Mouse (Mus musculus): ENCODE measurements around the gene Myo15b. TPM values are rescaled to one million over a fixed set of nuclear protein-coding genes. Genes with fewer than 3 reads are reported as not detected.

The Myo15b gene
- polyA plus RNA-seq (2015; fragmentation: Nextera tagmentation; extraction: Ambion mirVana): 0.36 and 0.46 TPM in 2 replicates

DNA sequence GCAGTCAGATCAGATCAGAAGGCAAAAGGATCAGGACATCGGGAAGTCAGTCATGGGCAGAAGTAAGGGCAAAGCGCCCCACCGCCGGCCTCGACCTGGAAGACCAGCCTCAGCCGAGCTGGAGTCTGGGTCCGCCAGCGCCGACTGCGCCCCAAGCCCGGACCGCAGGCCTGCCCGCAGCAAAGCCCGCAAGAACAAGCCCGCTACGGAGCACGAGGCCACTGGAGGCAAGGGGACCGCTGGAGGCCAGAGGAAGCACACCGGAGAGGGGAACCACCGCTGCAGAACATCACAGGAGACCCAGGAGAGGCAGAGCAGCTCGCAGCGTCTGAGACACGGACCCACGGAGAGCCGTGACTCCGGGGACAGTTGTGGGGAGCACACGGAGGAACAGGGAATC lies at the start of gene Myo15b:
TSS of gene Myo15b (plus strand) at position 53 of the 400 bp plus-strand sequence.
- H3K36me3 ChIP-seq: peaks cover 22% of the 10 kb centered on the region
- peak within 1 kb of the TSS; percentile 49; the same call in 1 of the 2 replicates for H3K9ac ChIP-seq
- 13% methylated on average over 27 of the region's 27 CpGs for WGBS (ENCODE audit: insufficient replicate concordance)
- H3K4me1 ChIP-seq (replicated peaks): peaks cover 22% of the 10 kb centered on the region
- H3K9me3 ChIP-seq (replicated peaks): no peaks in the 10 kb centered on the region
- peak within 1 kb of the TSS; percentile 50 for H3K4me3 ChIP-seq (replicated peaks)
- ATAC-seq (ENCODE audit: low read depth) (no peak), DNase-seq (no peak)
- peaks cover 72% of the 10 kb centered on the region for H3K27me3 ChIP-seq
- H3K27ac ChIP-seq: no peak within 1 kb of the TSS
- H3K4me2 ChIP-seq: peak within 1 kb of the TSS; percentile 67

DNA sequence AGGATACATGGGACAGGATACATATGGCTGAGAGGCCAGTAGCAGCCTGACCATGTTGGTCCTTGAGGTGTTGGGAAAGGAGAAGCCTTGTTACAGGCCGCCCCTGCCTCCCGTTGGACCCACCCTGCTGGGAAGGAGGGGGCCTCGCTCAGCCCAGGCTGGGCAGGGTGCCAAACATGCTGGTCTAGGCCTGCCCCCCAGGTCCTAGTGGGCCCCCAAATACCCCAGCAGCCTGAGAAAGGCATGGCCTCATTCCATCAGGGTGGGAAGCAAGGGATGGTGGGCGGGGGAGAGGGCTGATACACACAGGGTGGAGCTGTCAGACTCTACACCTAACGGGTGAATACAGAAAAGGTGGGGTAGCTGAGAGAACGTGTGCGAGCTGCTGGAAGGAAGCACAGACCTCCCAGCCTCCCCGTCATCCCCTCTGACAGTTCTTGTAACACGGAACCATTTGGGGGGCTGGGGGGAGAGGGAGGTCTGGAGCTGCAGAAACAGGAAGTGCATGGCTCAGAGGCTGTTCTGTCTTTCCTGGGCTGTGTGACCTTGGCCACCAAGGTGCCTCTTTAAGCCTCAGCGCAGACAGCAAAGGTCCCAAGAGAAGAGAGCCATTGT lies 49.4 kb upstream of the Myo15b start:
- Histone ChIP-seq H3K4me1 (replicated peaks) (peaks cover 91% of the 10 kb centered on the region), H3K4me2 (peak overlapping the region; percentile 95), H3K9ac (peak overlapping the region; percentile 24), H3K27me3 (no peaks in the 10 kb centered on the region), H3K9me3 (replicated peaks) (no peaks in the 10 kb centered on the region), H3K27ac (peak overlapping the region; percentile 50), H3K4me3 (replicated peaks) (no peak overlapping the region), H3K36me3 (peaks cover 52% of the 10 kb centered on the region)
- ATAC-seq (ENCODE audit: low read depth) (no peak), DNase-seq (no peak)
- 26% methylated on average over 10 of the region's 10 CpGs for WGBS (ENCODE audit: insufficient replicate concordance)

DNA sequence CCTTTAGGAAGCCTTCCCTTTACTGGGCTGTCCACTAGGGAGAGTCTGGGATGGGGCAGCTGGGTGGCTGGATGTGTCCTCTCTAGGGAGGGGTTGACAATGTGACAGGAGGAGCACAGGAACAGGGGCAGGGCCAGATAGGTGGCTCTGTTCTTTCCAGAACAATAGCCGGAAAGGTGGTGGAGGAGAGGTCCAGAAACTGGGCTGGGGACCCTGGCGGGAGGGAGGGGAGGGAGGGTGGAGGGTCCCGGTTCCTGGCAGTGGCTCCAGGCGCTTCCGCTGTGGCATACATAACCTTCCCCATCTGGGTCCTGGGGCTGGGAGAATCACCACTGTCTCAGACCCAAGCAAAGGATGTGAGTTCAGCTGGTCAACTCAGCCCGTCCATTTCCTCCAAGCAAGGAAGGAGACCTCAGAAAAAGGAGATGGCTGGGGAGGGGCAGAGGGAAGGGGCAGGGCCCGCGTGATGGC lies 48.9 kb upstream of the Myo15b start:
- Histone ChIP-seq H3K4me2 (peak overlapping the region; percentile 95), H3K9ac (peak overlapping the region; percentile 24), H3K4me1 (replicated peaks) (peaks cover 91% of the 10 kb centered on the region), H3K36me3 (peaks cover 48% of the 10 kb centered on the region), H3K4me3 (replicated peaks) (no peak overlapping the region), H3K27me3 (no peaks in the 10 kb centered on the region), H3K9me3 (replicated peaks) (no peaks in the 10 kb centered on the region), H3K27ac (peak overlapping the region; percentile 50)
- no peak for DNase-seq
- no peak for ATAC-seq (ENCODE audit: low read depth)
- 48% methylated on average over 8 of the region's 8 CpGs for WGBS (ENCODE audit: insufficient replicate concordance)

DNA sequence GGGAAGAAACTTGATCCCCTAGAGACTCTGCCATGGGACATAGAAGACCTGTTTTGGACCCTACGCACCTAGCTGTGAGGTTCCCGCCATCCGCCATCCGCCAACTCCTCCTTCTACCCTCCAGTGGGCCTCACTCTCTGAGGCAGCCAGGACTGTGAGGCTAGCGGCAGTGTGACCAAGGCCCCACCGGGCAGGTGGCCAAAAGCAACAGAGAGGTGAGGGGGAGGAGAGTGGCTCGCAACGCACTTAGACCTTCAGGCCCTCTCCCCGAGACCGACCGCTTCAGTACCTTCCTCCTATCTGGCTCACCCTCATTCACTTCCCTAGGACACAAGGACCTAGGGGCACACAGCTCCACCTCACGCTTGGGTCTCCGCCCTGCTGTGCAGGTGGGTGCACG lies 47.8 kb upstream of the Myo15b start:
- Histone ChIP-seq H3K27me3 (no peaks in the 10 kb centered on the region), H3K27ac (peak overlapping the region; percentile 50), H3K4me2 (peak overlapping the region; percentile 95), H3K9me3 (replicated peaks) (no peaks in the 10 kb centered on the region), H3K4me1 (replicated peaks) (peaks cover 86% of the 10 kb centered on the region), H3K9ac (peak overlapping the region; percentile 40), H3K36me3 (peaks cover 38% of the 10 kb centered on the region), H3K4me3 (replicated peaks) (peak overlapping the region; percentile 6; the same call in 1 of the 2 replicates)
- ATAC-seq (ENCODE audit: low read depth) (no peak), DNase-seq (no peak)
- WGBS (ENCODE audit: insufficient replicate concordance): 79% methylated on average over 14 of the region's 14 CpGs

DNA sequence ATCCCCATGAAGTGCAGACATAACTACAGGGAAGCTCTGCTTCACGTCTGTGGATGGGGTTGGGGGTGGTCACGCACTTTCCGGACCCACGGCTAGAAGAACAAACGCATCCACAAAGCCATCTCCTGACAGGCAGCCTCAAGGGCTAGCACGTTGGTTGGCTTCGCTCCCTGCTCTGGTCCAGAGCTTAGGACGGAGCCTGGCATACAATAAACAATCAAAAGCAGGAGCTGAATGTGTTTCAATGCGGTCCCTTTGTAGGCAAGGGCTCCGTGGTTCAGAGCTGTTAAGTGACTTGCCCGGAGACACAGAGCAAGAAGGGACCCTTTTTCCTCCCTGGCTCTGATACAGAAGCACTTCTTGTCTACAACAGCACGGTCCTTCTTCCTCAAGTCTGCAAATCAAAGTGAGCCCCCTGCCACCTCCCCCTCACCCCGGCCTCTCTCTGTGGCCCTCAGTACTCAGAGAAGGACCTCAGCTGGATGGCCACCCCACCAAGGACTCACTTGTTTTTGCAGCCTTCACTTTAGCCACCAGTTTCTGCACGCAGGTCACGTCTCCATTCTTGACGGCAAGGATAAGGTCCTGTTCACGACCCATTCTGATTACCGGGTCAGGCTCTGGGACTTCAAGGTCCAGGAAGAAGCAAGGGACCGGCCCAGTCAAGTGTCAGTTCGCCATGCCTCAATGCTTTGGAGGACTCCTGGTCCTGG lies 46.7 kb upstream of the Myo15b start:
- H3K4me1 ChIP-seq (replicated peaks): peaks cover 87% of the 10 kb centered on the region
- H3K9me3 ChIP-seq (replicated peaks): no peaks in the 10 kb centered on the region
- H3K4me3 ChIP-seq (replicated peaks): peak overlapping the region; percentile 76
- H3K27me3 ChIP-seq: no peaks in the 10 kb centered on the region
- peaks cover 35% of the 10 kb centered on the region for H3K36me3 ChIP-seq
- H3K27ac ChIP-seq: peak overlapping the region; percentile 15; the same call in 1 of the 2 replicates
- H3K4me2 ChIP-seq: peak overlapping the region; percentile 95
- no peak for ATAC-seq (ENCODE audit: low read depth)
- H3K9ac ChIP-seq: peak overlapping the region; percentile 87; the same call in 1 of the 2 replicates
- WGBS (ENCODE audit: insufficient replicate concordance): 86% methylated on average over 20 of the region's 20 CpGs
- DNase-seq: no peak

DNA sequence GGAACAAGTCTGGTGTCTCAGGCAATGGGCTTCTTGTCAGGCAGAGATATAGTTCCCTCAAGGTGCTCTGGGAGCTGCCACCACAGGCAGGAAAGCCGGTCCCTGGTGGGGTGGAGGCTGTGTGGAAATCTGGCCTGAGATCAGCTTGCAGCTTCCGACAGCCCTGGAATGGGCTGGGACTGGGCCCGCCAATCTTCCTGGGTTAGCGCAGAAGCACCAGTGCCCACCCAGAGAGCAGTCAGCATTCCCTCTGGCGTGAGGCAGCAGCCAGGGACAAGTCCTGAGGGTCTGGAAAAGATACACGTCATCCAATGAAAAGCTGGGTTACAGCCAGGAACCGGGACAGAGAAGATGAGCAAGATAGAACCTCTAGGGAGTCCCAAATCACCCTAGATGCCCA lies 46.1 kb upstream of the Myo15b start:
- Histone ChIP-seq H3K9ac (peak overlapping the region; percentile 87), H3K4me3 (replicated peaks) (peak overlapping the region; percentile 76), H3K4me2 (peak overlapping the region; percentile 95), H3K4me1 (replicated peaks) (peaks cover 82% of the 10 kb centered on the region), H3K27me3 (no peaks in the 10 kb centered on the region), H3K27ac (peak overlapping the region; percentile 84), H3K36me3 (peaks cover 33% of the 10 kb centered on the region), H3K9me3 (replicated peaks) (no peaks in the 10 kb centered on the region)
- ATAC-seq (ENCODE audit: low read depth): no peak
- WGBS (ENCODE audit: insufficient replicate concordance): 70% methylated on average over 7 of the region's 7 CpGs
- DNase-seq: no peak

DNA sequence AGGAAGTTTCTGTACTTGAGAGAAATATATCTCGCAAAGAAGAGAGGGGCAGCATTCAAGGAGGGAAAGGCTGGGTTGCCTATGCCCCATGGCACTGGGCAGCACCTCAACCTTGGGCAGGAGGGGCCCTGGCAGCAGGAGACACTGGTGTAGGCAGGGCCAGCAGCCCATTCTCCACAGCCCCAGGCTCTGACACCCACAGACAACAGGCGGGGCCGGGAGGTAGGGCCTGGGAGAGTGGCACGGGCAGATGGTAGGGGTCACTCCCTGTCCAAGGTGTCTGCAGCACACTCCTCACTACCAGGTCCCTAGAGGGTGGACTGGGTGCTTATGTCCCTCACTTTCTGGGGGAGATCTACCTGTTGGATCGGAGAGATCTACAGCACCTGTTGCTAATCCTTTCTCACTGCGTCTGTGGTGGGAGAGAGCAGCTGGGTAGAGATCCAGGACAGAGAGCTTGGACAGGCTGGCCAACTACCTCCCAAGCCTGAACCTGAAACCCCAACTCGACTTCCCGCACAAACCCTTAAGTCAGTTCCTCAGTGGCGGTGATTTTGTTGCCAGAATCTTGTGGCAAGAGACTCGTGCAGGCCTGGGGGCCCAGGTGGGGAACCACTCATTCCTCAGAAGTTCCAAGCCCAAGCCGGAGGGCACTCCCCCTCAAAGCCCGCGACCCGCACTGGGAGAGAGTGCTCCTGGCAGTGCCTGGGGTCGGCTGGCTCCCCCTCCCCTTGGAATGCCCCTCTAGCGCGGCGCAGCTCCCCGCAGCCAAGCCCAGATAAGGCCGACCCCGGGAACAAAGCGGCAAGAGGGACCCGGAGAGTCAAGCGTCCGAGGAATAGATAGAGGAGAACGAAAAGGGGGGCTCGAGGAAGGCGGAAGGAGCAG lies 45.4 kb upstream of the Myo15b start:
- peak overlapping the region; percentile 87 for H3K9ac ChIP-seq
- peak overlapping the region; percentile 76 for H3K4me3 ChIP-seq (replicated peaks)
- no peaks in the 10 kb centered on the region for H3K27me3 ChIP-seq
- peaks cover 31% of the 10 kb centered on the region for H3K36me3 ChIP-seq
- no peak for DNase-seq
- H3K4me2 ChIP-seq: peak overlapping the region; percentile 95
- peak; percentile 2 for ATAC-seq (ENCODE audit: low read depth)
- H3K9me3 ChIP-seq (replicated peaks): no peaks in the 10 kb centered on the region
- peak overlapping the region; percentile 84 for H3K27ac ChIP-seq
- WGBS (ENCODE audit: insufficient replicate concordance): 11% methylated on average over 28 of the region's 28 CpGs
- H3K4me1 ChIP-seq (replicated peaks): peaks cover 75% of the 10 kb centered on the region

DNA sequence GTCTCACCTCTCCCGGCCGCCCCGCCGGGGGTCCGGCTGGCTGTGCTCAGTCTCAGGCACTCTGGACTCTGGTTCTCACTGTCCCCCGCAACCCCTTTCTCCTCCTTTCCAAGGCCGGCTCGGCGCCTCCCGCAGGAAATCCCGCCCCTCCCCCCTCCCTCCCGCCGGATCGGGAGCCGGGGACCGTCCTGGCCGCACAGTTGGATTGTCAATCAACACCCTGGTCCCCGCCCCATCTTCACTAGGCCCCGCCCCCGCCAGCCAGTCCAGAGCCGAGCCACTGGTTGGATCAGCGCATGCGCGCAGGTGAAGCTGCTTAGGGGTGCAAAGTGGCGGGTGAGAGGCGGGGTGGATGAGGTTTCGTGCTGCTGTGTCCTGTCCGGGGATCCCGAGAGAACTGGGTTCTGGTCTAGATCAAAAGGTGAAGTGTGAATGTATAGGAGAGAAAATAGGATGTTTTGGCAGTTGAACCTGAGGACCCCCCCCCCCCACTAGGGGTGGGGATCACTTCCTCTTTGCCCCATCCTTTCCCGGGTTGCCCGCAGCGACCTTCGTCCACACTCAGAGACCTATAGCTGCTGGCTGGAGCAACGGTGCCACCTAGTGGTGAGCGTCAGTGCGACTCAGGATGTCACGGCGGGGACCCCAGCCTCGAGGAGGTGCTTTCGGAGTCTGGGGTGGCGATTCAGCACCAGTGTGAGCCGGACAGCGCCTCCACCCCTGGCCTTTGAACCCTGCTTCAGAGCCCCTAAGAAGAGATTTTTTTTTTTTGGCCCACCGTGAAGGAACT lies 44.5 kb upstream of the Myo15b start, which contains the start of gene Caskin2:
TSS of gene Caskin2 (minus strand) at position 133 of the 790 bp plus-strand sequence.
- Histone ChIP-seq H3K9ac (peak within 1 kb of the TSS; percentile 87), H3K4me1 (replicated peaks) (peaks cover 65% of the 10 kb centered on the region), H3K4me3 (replicated peaks) (peak within 1 kb of the TSS; percentile 76), H3K9me3 (replicated peaks) (no peaks in the 10 kb centered on the region), H3K36me3 (peaks cover 38% of the 10 kb centered on the region), H3K4me2 (peak within 1 kb of the TSS; percentile 95), H3K27me3 (no peaks in the 10 kb centered on the region), H3K27ac (peak within 1 kb of the TSS; percentile 84)
- under 1% methylated on average over 43 of the region's 44 CpGs for WGBS (ENCODE audit: insufficient replicate concordance)
- peak; percentile 88 for ATAC-seq (ENCODE audit: low read depth)
- DNase-seq: peak; percentile 93

DNA sequence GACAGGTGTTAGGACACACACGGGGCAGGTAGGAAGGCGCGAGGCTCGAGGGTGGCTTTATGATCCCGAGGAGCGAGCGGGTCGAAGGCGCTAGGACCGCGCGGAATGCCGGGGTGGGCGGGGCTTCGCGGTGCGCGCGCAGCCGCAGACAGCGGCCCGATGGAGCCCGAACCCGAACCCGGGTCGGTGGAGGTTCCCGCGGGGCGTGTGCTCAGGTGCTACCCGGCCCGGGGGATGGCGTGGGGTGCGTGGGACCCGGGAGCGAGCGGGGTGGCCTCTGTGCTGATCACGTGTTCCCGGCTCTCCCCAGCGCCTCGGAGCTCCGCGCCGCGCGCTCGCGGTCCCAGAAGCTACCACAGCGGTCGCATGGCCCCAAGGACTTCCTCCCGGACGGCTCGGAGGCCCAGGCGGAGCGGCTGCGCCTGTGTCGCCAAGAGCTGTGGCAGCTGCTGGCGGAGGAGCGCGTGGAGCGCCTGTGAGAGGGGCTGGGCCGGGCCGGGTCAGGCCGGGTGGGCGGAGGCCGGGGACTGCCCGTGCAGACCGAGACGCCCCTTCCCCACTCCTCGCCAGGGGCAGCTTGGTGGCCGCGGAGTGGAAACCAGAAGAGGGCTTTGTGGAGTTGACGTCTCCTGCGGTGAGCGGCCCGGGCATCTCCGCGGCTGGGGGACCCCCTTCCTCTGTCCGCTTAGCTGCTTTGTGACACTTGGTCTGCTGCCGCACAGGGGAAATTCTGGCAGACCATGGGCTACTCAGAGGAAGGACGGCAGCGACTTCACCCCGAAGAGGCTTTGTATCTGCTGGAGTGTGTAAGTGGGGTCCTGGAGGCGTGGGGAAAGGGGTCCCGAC lies 43.4 kb upstream of the Myo15b start, which contains the start of gene Tsen54:
TSS of gene Tsen54 (plus strand) at position 120 of the 846 bp plus-strand sequence.
- Histone ChIP-seq H3K27ac (peak within 1 kb of the TSS; percentile 81), H3K4me2 (peak within 1 kb of the TSS; percentile 95), H3K9me3 (replicated peaks) (no peaks in the 10 kb centered on the region), H3K4me1 (replicated peaks) (peaks cover 54% of the 10 kb centered on the region), H3K36me3 (peaks cover 44% of the 10 kb centered on the region), H3K4me3 (replicated peaks) (peak within 1 kb of the TSS; percentile 76), H3K27me3 (no peaks in the 10 kb centered on the region), H3K9ac (peak within 1 kb of the TSS; percentile 87)
- DNase-seq (peak; percentile 81), ATAC-seq (ENCODE audit: low read depth) (peak; percentile 54)
- WGBS (ENCODE audit: insufficient replicate concordance): under 1% methylated on average over 84 of the region's 84 CpGs
